Mouse (Mus musculus): ENCODE measurements around the gene Slc43a3. TPM values are rescaled to one million over a fixed set of nuclear protein-coding genes. Genes with fewer than 3 reads are reported as not detected.

Slc43a3 gene
- polyA plus RNA-seq (2017; shearing (Covaris generic)): 1.0 TPM

GRCm38 (mm10) chr2:84936474-84937429 lies at the start of gene Slc43a3:
Gene Slc43a3, plus strand, starts transcription at chr2:84936579.

GRCm38 (mm10) chr2:84980188-84980587 lies 43.8 kb downstream of the Slc43a3 start, which contains the start of gene Prg2:
Gene Prg2, plus strand, starts transcription at chr2:84980461.

GRCm38 (mm10) chr2:84987930-84988329 lies 51.6 kb downstream of the Slc43a3 start, which contains the start of gene Prg3:
Gene Prg3, plus strand, starts transcription at chr2:84988215.

Other genes starting within 250 kb of the Slc43a3 start
- 50.4 TPM for gene Zdhhc5, start 221.4 kb upstream of the Slc43a3 start, polyA plus RNA-seq (2017; shearing (Covaris generic))
- gene Clp1, start 209.2 kb upstream of the Slc43a3 start, polyA plus RNA-seq (2017; shearing (Covaris generic)): 75.6 TPM
- 1.5 TPM for gene Ypel4, start 202.5 kb upstream of the Slc43a3 start, polyA plus RNA-seq (2017; shearing (Covaris generic))
- not detected for gene Gm19426, start 192.9 kb upstream of the Slc43a3 start, polyA plus RNA-seq (2017; shearing (Covaris generic))
- gene Serping1, start 161.1 kb upstream of the Slc43a3 start, polyA plus RNA-seq (2017; shearing (Covaris generic)): not detected
- 3.2 TPM for gene Ube2l6, start 137.8 kb upstream of the Slc43a3 start, polyA plus RNA-seq (2017; shearing (Covaris generic))
- gene Smtnl1, start 113.9 kb upstream of the Slc43a3 start, polyA plus RNA-seq (2017; shearing (Covaris generic)): not detected
- gene Timm10, start 109.6 kb upstream of the Slc43a3 start, polyA plus RNA-seq (2017; shearing (Covaris generic)): 13.5 TPM
- gene Slc43a1, start 97.7 kb upstream of the Slc43a3 start, polyA plus RNA-seq (2017; shearing (Covaris generic)): 11.1 TPM
- gene Rtn4rl2, start 49.9 kb upstream of the Slc43a3 start, polyA plus RNA-seq (2017; shearing (Covaris generic)): not detected
- gene Prg2, start 43.9 kb downstream of the Slc43a3 start, polyA plus RNA-seq (2017; shearing (Covaris generic)): not detected
- not detected for gene Prg3, start 51.6 kb downstream of the Slc43a3 start, polyA plus RNA-seq (2017; shearing (Covaris generic))
- gene Ssrp1, start 100.7 kb downstream of the Slc43a3 start, polyA plus RNA-seq (2017; shearing (Covaris generic)): 159 TPM
- gene P2rx3, start 100.9 kb downstream of the Slc43a3 start, polyA plus RNA-seq (2017; shearing (Covaris generic)): not detected
- 12.3 TPM for gene Tnks1bp1, start 111.4 kb downstream of the Slc43a3 start, polyA plus RNA-seq (2017; shearing (Covaris generic))
- gene Aplnr, start 199.6 kb downstream of the Slc43a3 start, polyA plus RNA-seq (2017; shearing (Covaris generic)): not detected

All from effector memory CD4-positive, alpha-beta T cell, adult 5 months (primary cell).